Mouse (Mus musculus): ENCODE results near the gene Adgrl3. TPM values are rescaled to one million over a fixed set of nuclear protein-coding genes. Genes with fewer than 3 reads are reported as not detected.

Adgrl3 gene
- polyA plus RNA-seq, 1 experiment from 2014 or later: 19.4 TPM

- no peak for DNase-seq (ENCODE audit: low spot score)
- no peak for ATAC-seq (replicated peaks; ENCODE audit: low FRiP score)
- H3K4me3 ChIP-seq (ENCODE audit: low read depth, low read length): no peak overlapping the region
Observed at GRCm38 (mm10) chr5:81061386-81061785, 41.4 kb downstream of the Adgrl3 start.

GRCm38 (mm10) chr5:81064026-81064425, 44.1 kb downstream of the Adgrl3 start:
- DNase-seq (ENCODE audit: low spot score) (no peak), ATAC-seq (replicated peaks; ENCODE audit: low FRiP score) (peak; percentile 55; the same call in 1 of the 2 replicates)
- Histone ChIP-seq H3K27ac (ENCODE audit: low read depth, low read length) (no peak overlapping the region), H3K4me3 (ENCODE audit: low read depth, low read length) (no peak overlapping the region), H3K4me2 (ENCODE audit: low read depth, low read length, severe bottlenecking) (no peak overlapping the region), H3K27me3 (ENCODE audit: control insufficient read depth, insufficient read depth, low read length) (no peaks in the 10 kb centered on the region), H3K9me3 (ENCODE audit: control insufficient read depth, low read length) (no peaks in the 10 kb centered on the region), H3K36me3 (ENCODE audit: control insufficient read depth, insufficient read depth, low read length) (no peaks in the 10 kb centered on the region), H3K9ac (ENCODE audit: low read length) (no peak overlapping the region), H3K4me1 (replicated peaks; ENCODE audit: control insufficient read depth, insufficient read depth, low read length) (no peaks in the 10 kb centered on the region; the same call in 1 of the 2 replicates)
- 33% methylated on average over 2 of the region's 2 CpGs for WGBS

More at GRCm38 (mm10) chr5:81061386-81061785, 41.4 kb downstream of the Adgrl3 start:
- Histone ChIP-seq H3K27ac (ENCODE audit: low read depth, low read length) (no peak overlapping the region), H3K9ac (ENCODE audit: low read length) (no peak overlapping the region), H3K4me1 (replicated peaks; ENCODE audit: control insufficient read depth, insufficient read depth, low read length) (no peaks in the 10 kb centered on the region; the same call in 1 of the 2 replicates), H3K9me3 (ENCODE audit: control insufficient read depth, low read length) (no peaks in the 10 kb centered on the region), H3K36me3 (ENCODE audit: control insufficient read depth, insufficient read depth, low read length) (no peaks in the 10 kb centered on the region), H3K4me2 (ENCODE audit: low read depth, low read length, severe bottlenecking) (no peak overlapping the region), H3K27me3 (ENCODE audit: control insufficient read depth, insufficient read depth, low read length) (no peaks in the 10 kb centered on the region)

GRCm38 (mm10) chr5:81068173-81068572, 48.2 kb downstream of the Adgrl3 start:
- ATAC-seq (replicated peaks; ENCODE audit: low FRiP score): no peak
- H3K9ac ChIP-seq (ENCODE audit: low read length): no peak overlapping the region
- no peak overlapping the region for H3K27ac ChIP-seq (ENCODE audit: low read depth, low read length)
- no peak overlapping the region for H3K4me3 ChIP-seq (ENCODE audit: low read depth, low read length)
- no peaks in the 10 kb centered on the region for H3K27me3 ChIP-seq (ENCODE audit: control insufficient read depth, insufficient read depth, low read length)
- DNase-seq (ENCODE audit: low spot score): no peak
- no peaks in the 10 kb centered on the region for H3K4me1 ChIP-seq (replicated peaks; ENCODE audit: control insufficient read depth, insufficient read depth, low read length)
- no peaks in the 10 kb centered on the region for H3K36me3 ChIP-seq (ENCODE audit: control insufficient read depth, insufficient read depth, low read length)
- WGBS: 85% methylated on average over 6 of the region's 6 CpGs
- H3K4me2 ChIP-seq (ENCODE audit: low read depth, low read length, severe bottlenecking): no peak overlapping the region
- H3K9me3 ChIP-seq (ENCODE audit: control insufficient read depth, low read length): no peaks in the 10 kb centered on the region

GRCm38 (mm10) chr5:81068839-81069238, 48.9 kb downstream of the Adgrl3 start:
- Histone ChIP-seq H3K9me3 (ENCODE audit: control insufficient read depth, low read length) (no peaks in the 10 kb centered on the region), H3K4me1 (replicated peaks; ENCODE audit: control insufficient read depth, insufficient read depth, low read length) (no peaks in the 10 kb centered on the region), H3K9ac (ENCODE audit: low read length) (no peak overlapping the region), H3K4me3 (ENCODE audit: low read depth, low read length) (no peak overlapping the region), H3K4me2 (ENCODE audit: low read depth, low read length, severe bottlenecking) (no peak overlapping the region), H3K27ac (ENCODE audit: low read depth, low read length) (no peak overlapping the region), H3K27me3 (ENCODE audit: control insufficient read depth, insufficient read depth, low read length) (no peaks in the 10 kb centered on the region), H3K36me3 (ENCODE audit: control insufficient read depth, insufficient read depth, low read length) (no peaks in the 10 kb centered on the region)
- ATAC-seq (replicated peaks; ENCODE audit: low FRiP score) (no peak), DNase-seq (ENCODE audit: low spot score) (no peak)
- WGBS: 72% methylated on average over 4 of the region's 4 CpGs

- WGBS: 84% methylated on average over 5 of the region's 5 CpGs
- Histone ChIP-seq H3K4me1 (replicated peaks; ENCODE audit: control insufficient read depth, insufficient read depth, low read length) (no peaks in the 10 kb centered on the region), H3K9me3 (ENCODE audit: control insufficient read depth, low read length) (no peaks in the 10 kb centered on the region), H3K9ac (ENCODE audit: low read length) (no peak overlapping the region), H3K27ac (ENCODE audit: low read depth, low read length) (no peak overlapping the region), H3K4me3 (ENCODE audit: low read depth, low read length) (no peak overlapping the region), H3K4me2 (ENCODE audit: low read depth, low read length, severe bottlenecking) (no peak overlapping the region), H3K36me3 (ENCODE audit: control insufficient read depth, insufficient read depth, low read length) (no peaks in the 10 kb centered on the region), H3K27me3 (ENCODE audit: control insufficient read depth, insufficient read depth, low read length) (no peaks in the 10 kb centered on the region)
- no peak for ATAC-seq (replicated peaks; ENCODE audit: low FRiP score)
- no peak for DNase-seq (ENCODE audit: low spot score)
Observed at GRCm38 (mm10) chr5:81072888-81073287, 53.0 kb downstream of the Adgrl3 start.

- H3K4me1 ChIP-seq (replicated peaks; ENCODE audit: control insufficient read depth, insufficient read depth, low read length): no peaks in the 10 kb centered on the region
- H3K27me3 ChIP-seq (ENCODE audit: control insufficient read depth, insufficient read depth, low read length): no peaks in the 10 kb centered on the region
- H3K4me2 ChIP-seq (ENCODE audit: low read depth, low read length, severe bottlenecking): no peak overlapping the region
- H3K9me3 ChIP-seq (ENCODE audit: control insufficient read depth, low read length): no peaks in the 10 kb centered on the region
- H3K4me3 ChIP-seq (ENCODE audit: low read depth, low read length): no peak overlapping the region
- H3K9ac ChIP-seq (ENCODE audit: low read length): no peak overlapping the region
- WGBS: 88% methylated on average over 1 of the region's 1 CpGs
- H3K27ac ChIP-seq (ENCODE audit: low read depth, low read length): no peak overlapping the region
- DNase-seq (ENCODE audit: low spot score) (no peak), ATAC-seq (replicated peaks; ENCODE audit: low FRiP score) (no peak)
- no peaks in the 10 kb centered on the region for H3K36me3 ChIP-seq (ENCODE audit: control insufficient read depth, insufficient read depth, low read length)
Observed at GRCm38 (mm10) chr5:81073875-81074274, 53.9 kb downstream of the Adgrl3 start.

GRCm38 (mm10) chr5:81076377-81076776, 56.4 kb downstream of the Adgrl3 start:
- ATAC-seq (replicated peaks; ENCODE audit: low FRiP score): no peak
- 79% methylated on average over 5 of the region's 5 CpGs for WGBS

GRCm38 (mm10) chr5:81077031-81077430, 57.1 kb downstream of the Adgrl3 start:
- Histone ChIP-seq H3K36me3 (ENCODE audit: control insufficient read depth, insufficient read depth, low read length) (no peaks in the 10 kb centered on the region), H3K9ac (ENCODE audit: low read length) (no peak overlapping the region), H3K4me1 (replicated peaks; ENCODE audit: control insufficient read depth, insufficient read depth, low read length) (no peaks in the 10 kb centered on the region), H3K27me3 (ENCODE audit: control insufficient read depth, insufficient read depth, low read length) (no peaks in the 10 kb centered on the region), H3K27ac (ENCODE audit: low read depth, low read length) (no peak overlapping the region), H3K4me2 (ENCODE audit: low read depth, low read length, severe bottlenecking) (no peak overlapping the region), H3K4me3 (ENCODE audit: low read depth, low read length) (no peak overlapping the region), H3K9me3 (ENCODE audit: control insufficient read depth, low read length) (no peaks in the 10 kb centered on the region)
- DNase-seq (ENCODE audit: low spot score): no peak
- ATAC-seq (replicated peaks; ENCODE audit: low FRiP score): no peak
- WGBS: 94% methylated on average over 7 of the region's 7 CpGs

More at GRCm38 (mm10) chr5:81076377-81076776, 56.4 kb downstream of the Adgrl3 start:
- Histone ChIP-seq H3K36me3 (ENCODE audit: control insufficient read depth, insufficient read depth, low read length) (no peaks in the 10 kb centered on the region), H3K27me3 (ENCODE audit: control insufficient read depth, insufficient read depth, low read length) (no peaks in the 10 kb centered on the region), H3K4me1 (replicated peaks; ENCODE audit: control insufficient read depth, insufficient read depth, low read length) (no peaks in the 10 kb centered on the region), H3K9me3 (ENCODE audit: control insufficient read depth, low read length) (no peaks in the 10 kb centered on the region), H3K4me2 (ENCODE audit: low read depth, low read length, severe bottlenecking) (no peak overlapping the region), H3K27ac (ENCODE audit: low read depth, low read length) (no peak overlapping the region), H3K9ac (ENCODE audit: low read length) (no peak overlapping the region), H3K4me3 (ENCODE audit: low read depth, low read length) (no peak overlapping the region)
- no peak for DNase-seq (ENCODE audit: low spot score)

GRCm38 (mm10) chr5:81077990-81078389, 58.1 kb downstream of the Adgrl3 start:
- H3K4me3 ChIP-seq (ENCODE audit: low read depth, low read length): no peak overlapping the region
- DNase-seq (ENCODE audit: low spot score): no peak
- 80% methylated on average over 1 of the region's 1 CpGs for WGBS
- no peaks in the 10 kb centered on the region for H3K36me3 ChIP-seq (ENCODE audit: control insufficient read depth, insufficient read depth, low read length)
- no peaks in the 10 kb centered on the region for H3K9me3 ChIP-seq (ENCODE audit: control insufficient read depth, low read length)
- H3K4me2 ChIP-seq (ENCODE audit: low read depth, low read length, severe bottlenecking): no peak overlapping the region
- H3K27me3 ChIP-seq (ENCODE audit: control insufficient read depth, insufficient read depth, low read length): no peaks in the 10 kb centered on the region
- no peak for ATAC-seq (replicated peaks; ENCODE audit: low FRiP score)
- H3K9ac ChIP-seq (ENCODE audit: low read length): no peak overlapping the region
- H3K4me1 ChIP-seq (replicated peaks; ENCODE audit: control insufficient read depth, insufficient read depth, low read length): no peaks in the 10 kb centered on the region
- H3K27ac ChIP-seq (ENCODE audit: low read depth, low read length): no peak overlapping the region
